Mouse (Mus musculus) G1E (cell line): ENCODE measurements around the gene Alox12b. TPM values are rescaled to one million over a fixed set of nuclear protein-coding genes. Genes with fewer than 3 reads are reported as not detected.

Experiments
- ATAC-seq: 2 replicates; pipeline ENCODE4 v1.8.0; 2016; ENCODE audit warnings: mild to moderate bottlenecking; ENCODE audit not compliant: insufficient number of reproducible peaks, poor library complexity, low FRiP score, severe bottlenecking; ENCODE audit errors: extremely low read depth
- DNase-seq: peaks from one replicate; pipeline ENCODE4 v3.0.0; 2012; ENCODE audit warnings: low spot score
- H3K27me3 ChIP-seq: 2 replicates; pipeline ENCODE4 v1.6.1; 2012; ENCODE audit warnings: mild to moderate bottlenecking, low read length, inconsistent platforms; ENCODE audit not compliant: insufficient read depth
- H3K36me3 ChIP-seq: replicated peaks from 2 replicates; pipeline ENCODE3; 2012; ENCODE audit warnings: mild to moderate bottlenecking, inconsistent platforms
- H3K4me1 ChIP-seq: 2 replicates; pipeline ENCODE4 v1.6.1; 2012; ENCODE audit warnings: low read depth, low read length, inconsistent platforms, mixed read lengths; ENCODE audit not compliant: insufficient read depth
- H3K4me3 ChIP-seq: 2 replicates; pipeline ENCODE4 v1.5.1; 2012; ENCODE audit warnings: low read depth, mild to moderate bottlenecking, inconsistent platforms, low read length, moderate library complexity, mixed read lengths
- H3K9me3 ChIP-seq: replicated peaks from 2 replicates; pipeline ENCODE4 v1.6.1; 2012; ENCODE audit warnings: inconsistent platforms
- CTCF ChIP-seq: IDR thresholded peaks from 2 replicates; pipeline ENCODE4 v1.5.1; 2012; ENCODE audit warnings: low read depth, low read length, inconsistent platforms, mixed read lengths
- GATA1 ChIP-seq: IDR thresholded peaks from 2 replicates; pipeline ENCODE4 v1.6.1; 2012; ENCODE audit warnings: borderline replicate concordance, low read length, inconsistent platforms, mixed read lengths
- GATA2 ChIP-seq: IDR thresholded peaks from 2 replicates; pipeline ENCODE4 v1.6.1; 2012; ENCODE audit warnings: low read depth, low read length, inconsistent platforms, borderline replicate concordance
- POLR2AphosphoS5 ChIP-seq: IDR thresholded peaks from 2 replicates; pipeline ENCODE4 v1.6.1; 2012; ENCODE audit warnings: low read depth, low read length, inconsistent platforms; ENCODE audit not compliant: insufficient replicate concordance
- TAL1 ChIP-seq: conservative IDR thresholded peaks from 2 replicates; pipeline ENCODE4 v1.6.1; 2012; ENCODE audit warnings: low read depth, low read length, inconsistent platforms, mixed read lengths
- polyA plus RNA-seq: library from polyadenylated mRNA; stranded (reverse); fragments of >175 nt; gene quantifications from 2 replicates; pipeline ENCODE4 v1.2.3, GENCODE M21; 2012
- total RNA-seq, 2 experiments: library from RNA; stranded (forward) in 1 of 2; stranded (reverse) in 1 of 2; fragments of 200-1000 nt in 1 of 2; fragments of >200 nt in 1 of 2; fragmentation: Nextera tagmentation in 1 of 2; gene quantifications; 2 replicates each; pipeline ENCODE4 v1.2.3; 2014 to 2017

Gene Alox12b
- not detected in 2 replicates for total RNA-seq (2014; fragmentation: Nextera tagmentation)
- total RNA-seq (2017) = not detected in 2 replicates
- not detected in 2 replicates for polyA plus RNA-seq

DNA sequence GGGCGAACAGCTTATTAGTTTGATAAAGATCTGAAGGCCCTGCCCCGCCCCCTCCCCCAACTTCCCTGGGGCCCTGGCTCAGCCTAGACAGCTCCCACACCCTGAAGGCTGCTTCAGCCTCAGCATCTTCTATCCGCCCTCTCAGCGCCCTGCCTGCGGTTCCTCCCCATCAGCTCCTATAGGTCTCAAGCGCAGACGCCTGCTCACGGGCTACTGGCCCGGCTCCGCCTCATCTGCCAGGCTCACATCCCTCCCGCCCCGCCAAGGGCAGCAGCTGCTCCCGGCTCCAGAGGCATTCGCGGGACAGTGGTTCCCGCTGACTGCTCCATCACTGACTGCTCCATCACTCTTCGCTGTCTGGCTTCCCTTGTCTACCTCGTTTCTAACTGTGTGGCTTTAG lies at the start of gene Alox12b:
TSS of gene Alox12b (plus strand) at position 190 of the 400 bp plus-strand sequence.
- Histone ChIP-seq H3K4me3 (no peak within 1 kb of the TSS), H3K9me3 (no peaks in the 10 kb centered on the region), H3K4me1 (no peaks in the 10 kb centered on the region; the same call in 1 of the 2 replicates), H3K36me3 (no peaks in the 10 kb centered on the region), H3K27me3 (peaks cover 37% of the 10 kb centered on the region)
- TF ChIP-seq GATA2 (no peak), GATA1 (no peak), TAL1 (no peak), CTCF (no peak), POLR2AphosphoS5 (no peak)
- DNase-seq (no peak), ATAC-seq (no peak)

DNA sequence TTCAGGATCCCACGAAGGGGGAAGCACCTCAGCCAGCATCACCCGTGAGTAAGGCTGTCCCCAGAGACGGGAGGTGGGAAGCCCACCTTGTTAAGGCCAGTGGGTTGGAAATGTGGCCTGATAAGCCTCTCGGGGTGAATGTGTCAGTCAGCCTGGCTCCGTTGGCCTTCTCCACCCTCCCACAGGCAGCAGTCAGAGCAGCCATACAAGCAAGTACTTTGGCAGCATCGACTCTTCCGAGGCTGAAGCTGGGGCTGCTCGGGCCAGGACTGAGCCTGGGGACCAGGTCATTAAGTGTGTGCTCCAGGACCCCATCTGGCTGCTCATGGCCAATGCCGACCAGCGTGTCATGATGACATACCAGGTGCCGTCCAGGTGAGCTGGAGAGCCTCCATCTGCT lies 49.1 kb upstream of the Alox12b start:
- peaks cover 11% of the 10 kb centered on the region for H3K27me3 ChIP-seq
- ATAC-seq = no peak
- H3K4me1 ChIP-seq = peaks cover 36% of the 10 kb centered on the region
- no peak for DNase-seq
- no peak overlapping the region for H3K4me3 ChIP-seq
- no peak for TF ChIP-seq GATA2
- TF ChIP-seq CTCF = no peak
- no peaks in the 10 kb centered on the region for H3K9me3 ChIP-seq
- peaks cover 74% of the 10 kb centered on the region for H3K36me3 ChIP-seq

DNA sequence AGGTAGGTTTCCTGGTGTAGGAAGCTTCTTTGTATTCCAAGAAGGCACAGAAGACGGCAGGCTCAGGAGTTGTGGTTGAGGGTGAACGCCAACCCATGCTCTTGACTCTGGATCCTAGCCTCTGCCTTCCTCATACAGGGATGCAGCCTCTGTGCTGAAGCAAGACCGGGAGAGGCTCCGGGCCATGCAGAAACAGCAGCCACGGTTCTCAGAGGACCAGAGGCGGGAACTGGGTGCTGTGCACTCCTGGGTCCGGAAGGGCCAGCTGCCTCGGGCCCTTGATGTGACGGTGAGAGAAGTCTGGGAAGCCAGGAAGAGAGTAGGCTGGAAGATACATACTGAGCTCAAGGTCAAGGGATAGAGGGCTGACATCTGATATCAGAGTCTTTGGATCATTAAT lies 48.6 kb upstream of the Alox12b start:
- Histone ChIP-seq H3K9me3 (no peaks in the 10 kb centered on the region), H3K36me3 (peaks cover 68% of the 10 kb centered on the region), H3K4me1 (peaks cover 36% of the 10 kb centered on the region), H3K4me3 (no peak overlapping the region), H3K27me3 (peaks cover 15% of the 10 kb centered on the region)
- TF ChIP-seq CTCF (no peak), GATA2 (no peak), POLR2AphosphoS5 (no peak), TAL1 (no peak), GATA1 (no peak)
- DNase-seq (no peak), ATAC-seq (no peak)

DNA sequence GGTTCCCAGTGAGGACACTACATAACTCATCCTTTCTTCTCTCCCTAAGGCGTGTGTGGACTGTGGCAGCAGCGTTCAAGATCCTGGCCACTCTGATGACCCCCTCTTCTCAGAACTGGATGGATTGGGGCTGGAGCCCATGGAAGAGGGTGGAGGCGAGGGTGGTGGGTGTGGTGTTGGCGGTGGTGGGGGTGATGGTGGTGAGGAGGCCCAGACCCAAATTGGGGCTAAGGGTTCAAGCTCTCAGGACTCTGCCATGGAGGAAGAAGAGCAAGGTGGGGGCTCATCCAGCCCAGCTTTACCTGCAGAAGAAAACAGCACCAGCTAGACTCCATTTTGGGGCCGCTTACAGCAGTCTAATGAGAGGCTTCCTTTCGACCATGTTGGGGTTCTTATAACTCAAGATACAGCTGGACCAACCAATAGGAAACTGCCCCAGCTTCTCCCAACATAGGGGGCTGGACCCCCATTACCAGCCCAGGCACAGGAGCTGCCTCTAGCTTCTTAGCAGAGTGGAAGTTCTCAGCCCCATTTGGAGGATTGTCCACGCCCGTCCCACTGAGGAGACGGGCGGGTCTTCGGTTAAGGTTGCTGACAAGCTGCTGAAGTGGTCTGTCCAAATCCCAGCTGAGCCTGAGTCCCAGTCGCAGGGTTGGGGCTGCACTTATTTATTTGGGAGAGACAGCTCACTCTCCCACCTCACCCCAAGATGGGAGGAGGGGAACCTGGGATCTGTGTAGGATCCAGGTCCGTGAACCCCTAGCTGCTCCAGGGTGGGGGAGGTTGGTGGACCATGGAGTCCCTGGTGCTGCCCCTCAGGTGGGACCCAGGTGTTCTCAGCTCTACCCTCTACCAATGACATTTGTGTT lies 47.5 kb upstream of the Alox12b start:
- peaks cover 15% of the 10 kb centered on the region for H3K27me3 ChIP-seq
- no peaks in the 10 kb centered on the region for H3K9me3 ChIP-seq
- peaks cover 37% of the 10 kb centered on the region for H3K4me1 ChIP-seq
- DNase-seq (no peak), ATAC-seq (no peak)
- peaks cover 58% of the 10 kb centered on the region for H3K36me3 ChIP-seq
- TF ChIP-seq GATA1 = no peak
- no peak; the same call in 1 of the 2 replicates for TF ChIP-seq POLR2AphosphoS5
- TF ChIP-seq GATA2 = no peak
- no peak for TF ChIP-seq TAL1
- H3K4me3 ChIP-seq = peak overlapping the region; percentile 11; the same call in 1 of the 2 replicates

DNA sequence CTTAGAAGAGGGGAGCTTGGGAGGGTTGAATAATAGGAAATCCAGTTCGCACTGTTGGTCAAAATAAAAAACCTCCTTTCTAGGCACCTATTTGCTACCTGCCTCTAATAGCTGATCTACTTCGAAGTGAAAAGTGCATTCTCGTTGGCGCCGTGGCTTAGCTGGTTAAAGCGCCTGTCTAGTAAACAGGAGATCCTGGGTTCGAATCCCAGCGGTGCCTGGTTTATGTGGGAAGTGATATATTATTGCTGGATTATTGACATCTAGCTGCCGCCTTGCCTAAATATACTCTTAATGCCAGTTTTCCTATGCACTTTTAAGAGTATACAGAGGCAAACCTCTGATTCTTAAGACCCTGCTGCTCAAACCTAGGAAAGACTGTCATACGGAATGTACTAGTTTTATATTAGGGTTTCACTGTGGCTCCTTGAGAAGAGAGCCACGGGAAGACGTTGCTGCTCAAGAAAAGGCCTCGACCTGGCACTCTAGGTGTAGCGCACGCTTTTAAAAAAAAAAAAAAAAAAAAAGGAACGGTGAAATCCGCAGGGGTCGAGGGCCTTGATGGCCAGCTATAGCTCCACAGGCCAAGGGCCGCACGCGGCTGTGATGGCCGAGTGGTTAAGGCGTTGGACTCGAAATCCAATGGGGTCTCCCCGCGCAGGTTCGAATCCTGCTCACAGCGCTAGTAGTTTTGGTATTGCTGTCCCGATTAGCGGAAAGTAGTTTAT lies 46.3 kb upstream of the Alox12b start:
- no peak for DNase-seq
- H3K4me1 ChIP-seq = peaks cover 34% of the 10 kb centered on the region
- H3K9me3 ChIP-seq = no peaks in the 10 kb centered on the region
- TF ChIP-seq GATA2 (no peak), GATA1 (no peak), POLR2AphosphoS5 (no peak), TAL1 (no peak), CTCF (no peak)
- H3K4me3 ChIP-seq = peak overlapping the region; percentile 52; the same call in 1 of the 2 replicates
- ATAC-seq = no peak
- peaks cover 18% of the 10 kb centered on the region for H3K27me3 ChIP-seq
- H3K36me3 ChIP-seq = peaks cover 46% of the 10 kb centered on the region

DNA sequence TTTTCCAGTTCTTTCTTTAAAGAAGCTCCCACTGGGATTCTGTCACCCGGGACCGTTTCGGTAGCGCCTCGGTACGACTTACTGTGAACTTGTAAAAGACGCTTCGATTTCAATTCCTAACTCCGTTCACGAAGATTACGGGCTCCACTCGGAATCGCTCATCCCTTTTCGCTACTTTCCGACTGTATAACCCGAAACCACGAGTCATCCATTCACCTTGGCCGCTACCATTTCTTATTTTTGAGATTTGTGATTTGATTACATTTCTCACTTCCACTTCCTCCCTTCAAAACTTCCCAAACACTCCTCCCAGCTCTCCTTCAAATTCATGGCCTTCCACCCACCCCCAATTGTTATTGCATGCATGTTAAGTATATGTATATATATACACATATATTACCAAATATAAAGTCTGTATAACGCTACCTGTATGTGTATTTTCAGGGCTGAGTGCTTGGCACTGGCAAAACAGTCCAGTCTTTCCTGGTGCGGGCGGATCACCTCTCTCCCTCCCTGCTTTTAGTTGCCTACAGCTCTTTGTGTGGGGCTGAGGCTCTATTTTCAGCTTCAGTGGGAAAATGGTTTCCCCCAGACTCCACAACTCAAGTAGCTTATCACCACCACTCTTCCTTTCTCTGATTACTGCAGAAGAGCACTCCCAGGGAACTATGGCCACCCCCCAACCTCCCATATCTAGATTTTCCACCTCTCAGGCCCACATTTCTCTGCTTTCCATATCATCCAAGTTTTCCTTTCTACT lies 45.6 kb upstream of the Alox12b start:
- Histone ChIP-seq H3K9me3 (no peaks in the 10 kb centered on the region), H3K27me3 (peaks cover 21% of the 10 kb centered on the region), H3K4me3 (peak overlapping the region; percentile 52; the same call in 1 of the 2 replicates), H3K36me3 (peaks cover 38% of the 10 kb centered on the region), H3K4me1 (peaks cover 34% of the 10 kb centered on the region)
- no peak for DNase-seq
- TF ChIP-seq POLR2AphosphoS5 = no peak
- no peak for TF ChIP-seq CTCF
- TF ChIP-seq TAL1 = no peak
- TF ChIP-seq GATA1 = no peak
- no peak for ATAC-seq
